Mouse (Mus musculus) neural tube, embryonic 13.5 days (tissue): ENCODE measurements around the gene Taf12. TPM values are rescaled to one million over a fixed set of nuclear protein-coding genes. Genes with fewer than 3 reads are reported as not detected.
"Not testable (repeated sequence)": the region's sequence is repeated elsewhere in the genome, so short reads cannot be mapped to it uniquely, and the experiment has no call there.

ENCODE experiments used
- ATAC-seq: fragments of 200-750 bp; cut with Nextera tagmentation; 2 replicates; pipeline ENCODE4 v1.8.0; 2017; ENCODE audit warnings: low read depth, mild to moderate bottlenecking, moderate TSS enrichment, moderate library complexity
- H3K27ac ChIP-seq: fragments of 300-500 bp; sonication (generic); replicated peaks from 2 replicates; pipeline ENCODE4 v1.5.1; 2015; ENCODE audit warnings: moderate library complexity, mild to moderate bottlenecking, inconsistent platforms
- H3K27me3 ChIP-seq: fragments of 300-500 bp; sonication (generic); 2 replicates; pipeline ENCODE4 v1.6.1; 2015; ENCODE audit warnings: mild to moderate bottlenecking, inconsistent platforms
- H3K36me3 ChIP-seq: fragments of 300-500 bp; sonication (generic); 2 replicates; pipeline ENCODE4 v1.6.1; 2015; ENCODE audit warnings: mild to moderate bottlenecking, inconsistent platforms
- H3K4me1 ChIP-seq: fragments of 300-500 bp; sonication (generic); replicated peaks from 2 replicates; pipeline ENCODE4 v1.6.1; 2015; ENCODE audit warnings: inconsistent platforms
- H3K4me2 ChIP-seq: fragments of 300-500 bp; sonication (generic); 2 replicates; pipeline ENCODE4 v1.6.1; 2015; ENCODE audit warnings: inconsistent platforms, mild to moderate bottlenecking, moderate library complexity
- H3K4me3 ChIP-seq: fragments of 300-500 bp; sonication (generic); 2 replicates; pipeline ENCODE4 v1.5.1; 2015; ENCODE audit warnings: mild to moderate bottlenecking, inconsistent platforms
- H3K9ac ChIP-seq: fragments of 300-500 bp; sonication (generic); 2 replicates; pipeline ENCODE4 v1.6.1; 2015; ENCODE audit warnings: moderate library complexity, mild to moderate bottlenecking, inconsistent platforms
- H3K9me3 ChIP-seq: fragments of 300-500 bp; sonication (generic); 2 replicates; pipeline ENCODE4 v1.6.1; 2016; ENCODE audit warnings: inconsistent platforms
- WGBS: fragments of 180-500 bp; shearing (Covaris S2); methylation state at CpG from one replicate; pipeline ENCODE4 v1.1.7; 2015; 5-methylcytosine and 5-hydroxymethylcytosine counted together
- polyA plus RNA-seq: library from polyadenylated mRNA; unstranded; fragments of >200 nt; fragmentation: Nextera tagmentation; extraction: Ambion mirVana; gene quantifications from 2 replicates; pipeline ENCODE4 v1.2.1, GENCODE M21; 2015

Taf12 gene
- polyA plus RNA-seq, 1 experiment from 2014 or later = 43.2 TPM

GRCm38 (mm10) chr4:132303484-132303883 lies 29.3 kb downstream of the Taf12 start:
- not testable (repeated sequence) for H3K27me3 ChIP-seq, ATAC-seq
- 43% methylated on average over 6 of the region's 6 CpGs for WGBS

GRCm38 (mm10) chr4:132305276-132305675 lies 31.1 kb downstream of the Taf12 start:
- 91% methylated on average over 8 of the region's 8 CpGs for WGBS
- H3K9me3 ChIP-seq = no peaks in the 10 kb centered on the region
- no peaks in the 10 kb centered on the region for H3K27me3 ChIP-seq
- no peak for ATAC-seq
- no peak overlapping the region for H3K27ac ChIP-seq
- H3K4me1 ChIP-seq = peaks cover 22% of the 10 kb centered on the region
- H3K4me2 ChIP-seq = no peak overlapping the region
- H3K4me3 ChIP-seq = no peak overlapping the region
- H3K36me3 ChIP-seq = peaks cover 6% of the 10 kb centered on the region
- H3K9ac ChIP-seq = no peak overlapping the region

More at GRCm38 (mm10) chr4:132303484-132303883, 29.3 kb downstream of the Taf12 start:
- H3K9me3 ChIP-seq, H3K27ac ChIP-seq, H3K36me3 ChIP-seq: not testable (repeated sequence)
- Histone ChIP-seq H3K9ac (peak overlapping the region; percentile 68), H3K4me3 (peak overlapping the region; percentile 40), H3K4me1 (peaks cover 11% of the 10 kb centered on the region), H3K4me2 (peak overlapping the region; percentile 64)

- H3K27me3 ChIP-seq = no peaks in the 10 kb centered on the region
- peaks cover 26% of the 10 kb centered on the region for H3K4me1 ChIP-seq
- peaks cover 13% of the 10 kb centered on the region for H3K36me3 ChIP-seq
- no peak overlapping the region for H3K4me2 ChIP-seq
- ATAC-seq = no peak
- no peak overlapping the region for H3K9ac ChIP-seq
- H3K27ac ChIP-seq = no peak overlapping the region
- WGBS = 71% methylated on average over 6 of the region's 6 CpGs
- no peaks in the 10 kb centered on the region for H3K9me3 ChIP-seq
- no peak overlapping the region for H3K4me3 ChIP-seq
These were observed 31.8 kb downstream of the Taf12 start for GRCm38 (mm10) chr4:132306004-132306403.

- H3K4me1 ChIP-seq = peaks cover 14% of the 10 kb centered on the region
- H3K27me3 ChIP-seq = no peaks in the 10 kb centered on the region
- H3K9me3 ChIP-seq = no peaks in the 10 kb centered on the region
- peak overlapping the region; percentile 86 for H3K4me3 ChIP-seq
- H3K27ac ChIP-seq = peak overlapping the region; percentile 95
- peak; percentile 94 for ATAC-seq
- 1% methylated on average over 41 of the region's 41 CpGs for WGBS
- peak overlapping the region; percentile 89 for H3K4me2 ChIP-seq
- H3K9ac ChIP-seq = peak overlapping the region; percentile 97
- peaks cover 39% of the 10 kb centered on the region for H3K36me3 ChIP-seq
These were observed 34.4 kb downstream of the Taf12 start for GRCm38 (mm10) chr4:132308437-132309139.

- Histone ChIP-seq H3K9me3 (no peaks in the 10 kb centered on the region), H3K27ac (peak overlapping the region; percentile 95), H3K4me3 (peak overlapping the region; percentile 86), H3K9ac (peak overlapping the region; percentile 97), H3K4me2 (peak overlapping the region; percentile 89), H3K36me3 (peaks cover 46% of the 10 kb centered on the region), H3K4me1 (peaks cover 14% of the 10 kb centered on the region), H3K27me3 (no peaks in the 10 kb centered on the region)
- peak; percentile 24; the same call in 1 of the 2 replicates for ATAC-seq
- under 1% methylated on average over 15 of the region's 15 CpGs for WGBS
These were observed 35.1 kb downstream of the Taf12 start for GRCm38 (mm10) chr4:132309140-132309848.

- H3K36me3 ChIP-seq = peaks cover 51% of the 10 kb centered on the region
- peak; percentile 17; the same call in 1 of the 2 replicates for ATAC-seq
- peak overlapping the region; percentile 86 for H3K4me3 ChIP-seq
- H3K27ac ChIP-seq = peak overlapping the region; percentile 95
- H3K4me2 ChIP-seq = peak overlapping the region; percentile 89
- H3K9me3 ChIP-seq = no peaks in the 10 kb centered on the region
- WGBS = 25% methylated on average over 10 of the region's 10 CpGs
- peak overlapping the region; percentile 97 for H3K9ac ChIP-seq
- H3K4me1 ChIP-seq = peaks cover 14% of the 10 kb centered on the region
- no peaks in the 10 kb centered on the region for H3K27me3 ChIP-seq
These were observed 35.8 kb downstream of the Taf12 start for GRCm38 (mm10) chr4:132309849-132310472.

GRCm38 (mm10) chr4:132311209-132311608 lies 37.0 kb downstream of the Taf12 start:
- H3K27ac ChIP-seq = no peak overlapping the region
- H3K36me3 ChIP-seq = peaks cover 60% of the 10 kb centered on the region
- no peaks in the 10 kb centered on the region for H3K9me3 ChIP-seq
- no peak for ATAC-seq
- no peaks in the 10 kb centered on the region for H3K27me3 ChIP-seq
- H3K4me3 ChIP-seq = no peak overlapping the region
- H3K4me2 ChIP-seq = no peak overlapping the region
- no peak overlapping the region for H3K9ac ChIP-seq
- peaks cover 14% of the 10 kb centered on the region for H3K4me1 ChIP-seq
- 23% methylated on average over 1 of the region's 1 CpGs for WGBS

GRCm38 (mm10) chr4:132311801-132312200 lies 37.6 kb downstream of the Taf12 start:
- no peaks in the 10 kb centered on the region for H3K9me3 ChIP-seq
- 31% methylated on average over 3 of the region's 3 CpGs for WGBS
- H3K4me2 ChIP-seq = no peak overlapping the region
- H3K4me1 ChIP-seq = peaks cover 14% of the 10 kb centered on the region
- no peak for ATAC-seq
- no peaks in the 10 kb centered on the region for H3K27me3 ChIP-seq
- H3K36me3 ChIP-seq = peaks cover 66% of the 10 kb centered on the region
- no peak overlapping the region for H3K4me3 ChIP-seq
- H3K9ac ChIP-seq = no peak overlapping the region
- H3K27ac ChIP-seq = no peak overlapping the region

GRCm38 (mm10) chr4:132312627-132313026 lies 38.5 kb downstream of the Taf12 start:
- Histone ChIP-seq H3K4me2 (no peak overlapping the region), H3K27me3 (no peaks in the 10 kb centered on the region), H3K36me3 (peaks cover 74% of the 10 kb centered on the region), H3K9ac (no peak overlapping the region), H3K27ac (no peak overlapping the region), H3K4me1 (peaks cover 14% of the 10 kb centered on the region), H3K9me3 (no peaks in the 10 kb centered on the region), H3K4me3 (no peak overlapping the region)
- no peak for ATAC-seq
- 84% methylated on average over 5 of the region's 5 CpGs for WGBS

GRCm38 (mm10) chr4:132315711-132316110 lies 41.5 kb downstream of the Taf12 start:
- Histone ChIP-seq H3K4me1 (no peaks in the 10 kb centered on the region), H3K27ac (no peak overlapping the region), H3K9me3 (no peaks in the 10 kb centered on the region), H3K4me3 (no peak overlapping the region), H3K36me3 (peaks cover 92% of the 10 kb centered on the region), H3K4me2 (no peak overlapping the region), H3K9ac (no peak overlapping the region), H3K27me3 (no peaks in the 10 kb centered on the region)
- WGBS = 87% methylated on average over 8 of the region's 8 CpGs
- ATAC-seq = no peak

GRCm38 (mm10) chr4:132326481-132326880 lies 52.3 kb downstream of the Taf12 start:
- Histone ChIP-seq H3K4me1 (peaks cover 18% of the 10 kb centered on the region), H3K4me3 (no peak overlapping the region), H3K9ac (no peak overlapping the region), H3K4me2 (no peak overlapping the region), H3K27ac (no peak overlapping the region), H3K27me3 (no peaks in the 10 kb centered on the region), H3K36me3 (peaks cover 45% of the 10 kb centered on the region), H3K9me3 (no peaks in the 10 kb centered on the region)
- 77% methylated on average over 5 of the region's 5 CpGs for WGBS
- no peak for ATAC-seq

- H3K27me3 ChIP-seq = no peaks in the 10 kb centered on the region
- peak overlapping the region; percentile 91 for H3K9ac ChIP-seq
- WGBS = 51% methylated on average over 14 of the region's 14 CpGs
- H3K4me3 ChIP-seq = peak overlapping the region; percentile 78
- H3K4me1 ChIP-seq = peaks cover 18% of the 10 kb centered on the region
- peak overlapping the region; percentile 85 for H3K4me2 ChIP-seq
- H3K9me3 ChIP-seq = no peaks in the 10 kb centered on the region
- peak overlapping the region; percentile 85; the same call in 1 of the 2 replicates for H3K27ac ChIP-seq
- ATAC-seq = no peak
- H3K36me3 ChIP-seq = peaks cover 43% of the 10 kb centered on the region
These were observed 54.3 kb downstream of the Taf12 start for GRCm38 (mm10) chr4:132328391-132328982.
